Mouse (Mus musculus): ENCODE results near the gene Slc25a4. TPM values are rescaled to one million over a fixed set of nuclear protein-coding genes. Genes with fewer than 3 reads are reported as not detected.

The Slc25a4 gene
- total and polyA plus RNA-seq, 2 experiments from 2014 or later = 1,005 to 1,140 TPM

DNA sequence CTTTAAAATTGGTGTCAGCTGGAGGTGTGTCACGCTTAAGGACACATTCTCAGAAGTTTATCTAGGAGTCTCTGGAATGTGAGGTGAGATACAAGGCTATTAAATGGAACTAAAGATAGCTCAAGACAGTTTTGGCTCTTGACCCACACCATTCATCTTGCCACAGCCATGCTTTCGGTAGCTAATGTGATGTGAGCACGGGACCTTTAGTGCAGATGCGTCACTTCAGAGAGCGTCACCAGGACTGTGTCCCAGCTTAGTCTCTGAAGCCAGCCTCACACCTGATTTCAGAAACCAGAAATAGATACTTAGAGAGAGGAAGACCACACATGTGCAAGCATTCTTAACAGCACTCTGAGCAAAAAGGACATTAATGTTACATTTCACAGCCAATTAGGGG is 15.5 kb upstream of the Slc25a4 start:
- WGBS = 91% methylated on average over 5 of the region's 5 CpGs
- no peaks in the 10 kb centered on the region for H3K36me3 ChIP-seq (ENCODE audit: insufficient read depth, low read length)
- H3K27me3 ChIP-seq (ENCODE audit: insufficient read depth, low read length) = no peaks in the 10 kb centered on the region
- no peak overlapping the region for H3K4me2 ChIP-seq (ENCODE audit: low read depth, low read length, poor library complexity, severe bottlenecking)
- no peak overlapping the region for H3K4me3 ChIP-seq (ENCODE audit: low read depth, low read length)
- H3K27ac ChIP-seq (ENCODE audit: low read depth, low read length) = no peak overlapping the region
- H3K9ac ChIP-seq (replicated peaks; ENCODE audit: low read length, poor library complexity, severe bottlenecking) = no peak overlapping the region
- H3K9me3 ChIP-seq (ENCODE audit: low read length) = no peaks in the 10 kb centered on the region
- H3K4me1 ChIP-seq (ENCODE audit: insufficient read depth, low read length) = no peaks in the 10 kb centered on the region
- TF ChIP-seq CTCF (IDR thresholded peaks at IDR 0.05) = no peak
- no peak for DNase-seq (ENCODE audit: low spot score)
- ATAC-seq (ENCODE audit: low FRiP score) = no peak

DNA sequence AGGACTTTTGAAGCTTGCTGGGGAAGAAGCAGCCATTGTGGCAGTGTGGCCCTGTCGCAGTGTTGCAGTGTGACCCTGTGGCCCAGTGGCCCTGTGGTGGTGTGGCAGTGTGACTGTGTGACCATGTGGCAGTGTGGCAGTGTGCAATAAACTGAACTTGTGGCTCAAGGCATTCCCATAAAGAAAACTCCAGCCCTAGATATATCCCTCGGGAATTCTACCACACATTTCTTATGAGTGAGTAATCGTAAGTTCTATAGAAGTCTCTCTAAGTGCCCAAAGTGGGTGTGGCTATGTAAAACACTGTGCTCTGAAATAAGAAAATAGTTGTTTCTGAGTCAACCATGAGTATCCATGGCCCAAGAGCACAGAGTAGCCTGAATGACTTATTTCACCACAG is 14.4 kb upstream of the Slc25a4 start:
- TF ChIP-seq CTCF (IDR thresholded peaks at IDR 0.05) = no peak
- no peak overlapping the region for H3K27ac ChIP-seq (ENCODE audit: low read depth, low read length)
- WGBS = 76% methylated on average over 3 of the region's 3 CpGs
- H3K4me3 ChIP-seq (ENCODE audit: low read depth, low read length) = no peak overlapping the region
- no peak for DNase-seq (ENCODE audit: low spot score)
- H3K9ac ChIP-seq (replicated peaks; ENCODE audit: low read length, poor library complexity, severe bottlenecking) = no peak overlapping the region
- no peaks in the 10 kb centered on the region for H3K36me3 ChIP-seq (ENCODE audit: insufficient read depth, low read length)
- no peaks in the 10 kb centered on the region for H3K4me1 ChIP-seq (ENCODE audit: insufficient read depth, low read length)
- no peak overlapping the region for H3K4me2 ChIP-seq (ENCODE audit: low read depth, low read length, poor library complexity, severe bottlenecking)
- no peaks in the 10 kb centered on the region for H3K27me3 ChIP-seq (ENCODE audit: insufficient read depth, low read length)
- H3K9me3 ChIP-seq (ENCODE audit: low read length) = no peaks in the 10 kb centered on the region
- ATAC-seq (ENCODE audit: low FRiP score) = no peak

DNA sequence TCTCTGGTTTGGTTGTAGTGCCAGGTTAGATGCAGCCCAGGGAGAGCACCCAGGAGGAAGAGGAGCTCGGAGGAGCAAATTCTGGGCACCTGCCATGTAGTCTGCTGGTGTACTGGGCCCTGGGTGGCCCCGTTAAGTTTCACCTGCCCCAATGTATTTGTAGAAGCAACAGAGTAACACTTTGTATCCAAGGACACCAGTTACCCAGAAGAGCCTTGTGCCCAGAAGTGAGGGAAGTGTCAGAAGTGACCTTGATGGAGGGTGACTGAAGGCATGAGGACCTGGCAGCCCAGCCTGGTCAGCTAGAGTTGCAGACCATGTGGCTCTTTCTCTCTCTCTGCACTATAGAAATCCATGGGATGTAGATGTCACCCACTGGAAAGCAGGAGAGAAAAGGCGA is 9.5 kb upstream of the Slc25a4 start:
- ATAC-seq (ENCODE audit: low FRiP score) = no peak
- no peaks in the 10 kb centered on the region for H3K4me1 ChIP-seq (ENCODE audit: insufficient read depth, low read length)
- H3K9me3 ChIP-seq (ENCODE audit: low read length) = no peaks in the 10 kb centered on the region
- 84% methylated on average over 3 of the region's 3 CpGs for WGBS
- H3K27ac ChIP-seq (ENCODE audit: low read depth, low read length) = no peak overlapping the region
- no peaks in the 10 kb centered on the region for H3K27me3 ChIP-seq (ENCODE audit: insufficient read depth, low read length)
- TF ChIP-seq CTCF (IDR thresholded peaks at IDR 0.05) = no peak
- no peaks in the 10 kb centered on the region for H3K36me3 ChIP-seq (ENCODE audit: insufficient read depth, low read length)
- no peak overlapping the region for H3K4me3 ChIP-seq (ENCODE audit: low read depth, low read length)
- no peak for DNase-seq (ENCODE audit: low spot score)
- no peak overlapping the region for H3K9ac ChIP-seq (replicated peaks; ENCODE audit: low read length, poor library complexity, severe bottlenecking)
- no peak overlapping the region for H3K4me2 ChIP-seq (ENCODE audit: low read depth, low read length, poor library complexity, severe bottlenecking)

DNA sequence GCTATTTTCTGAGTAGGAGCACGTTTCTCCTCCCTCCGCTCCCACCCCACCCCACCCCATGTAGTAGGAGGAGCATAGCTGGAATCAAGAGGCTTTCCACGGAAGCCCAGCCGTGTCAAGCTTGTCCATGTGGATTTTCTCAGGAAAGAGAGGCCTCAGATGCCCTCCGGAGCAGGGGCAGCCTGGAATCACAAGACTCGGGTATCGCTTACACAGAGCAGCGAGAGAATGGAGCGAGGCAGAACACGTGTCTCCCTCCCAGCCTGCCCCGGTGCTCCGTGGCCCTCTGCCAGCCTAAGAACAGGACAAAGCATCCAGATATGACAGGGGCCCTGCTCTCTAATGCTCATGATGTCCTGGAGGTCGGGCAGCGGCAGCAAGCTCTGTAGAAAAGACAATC is 5.8 kb upstream of the Slc25a4 start:
- peak; percentile 89 for ATAC-seq (ENCODE audit: low FRiP score)
- H3K27ac ChIP-seq (ENCODE audit: low read depth, low read length) = peak overlapping the region; percentile 77
- peak overlapping the region; percentile 50 for H3K4me2 ChIP-seq (ENCODE audit: low read depth, low read length, poor library complexity, severe bottlenecking)
- peak; percentile 81 for DNase-seq (ENCODE audit: low spot score)
- H3K4me3 ChIP-seq (ENCODE audit: low read depth, low read length) = peak overlapping the region; percentile 30
- H3K27me3 ChIP-seq (ENCODE audit: insufficient read depth, low read length) = no peaks in the 10 kb centered on the region
- 0% methylated on average over 14 of the region's 14 CpGs for WGBS
- no peaks in the 10 kb centered on the region for H3K36me3 ChIP-seq (ENCODE audit: insufficient read depth, low read length)
- no peak for TF ChIP-seq CTCF (IDR thresholded peaks at IDR 0.05)
- H3K9ac ChIP-seq (replicated peaks; ENCODE audit: low read length, poor library complexity, severe bottlenecking) = peak overlapping the region; percentile 54; the same call in 1 of the 2 replicates
- H3K4me1 ChIP-seq (ENCODE audit: insufficient read depth, low read length) = no peaks in the 10 kb centered on the region
- no peaks in the 10 kb centered on the region for H3K9me3 ChIP-seq (ENCODE audit: low read length)

DNA sequence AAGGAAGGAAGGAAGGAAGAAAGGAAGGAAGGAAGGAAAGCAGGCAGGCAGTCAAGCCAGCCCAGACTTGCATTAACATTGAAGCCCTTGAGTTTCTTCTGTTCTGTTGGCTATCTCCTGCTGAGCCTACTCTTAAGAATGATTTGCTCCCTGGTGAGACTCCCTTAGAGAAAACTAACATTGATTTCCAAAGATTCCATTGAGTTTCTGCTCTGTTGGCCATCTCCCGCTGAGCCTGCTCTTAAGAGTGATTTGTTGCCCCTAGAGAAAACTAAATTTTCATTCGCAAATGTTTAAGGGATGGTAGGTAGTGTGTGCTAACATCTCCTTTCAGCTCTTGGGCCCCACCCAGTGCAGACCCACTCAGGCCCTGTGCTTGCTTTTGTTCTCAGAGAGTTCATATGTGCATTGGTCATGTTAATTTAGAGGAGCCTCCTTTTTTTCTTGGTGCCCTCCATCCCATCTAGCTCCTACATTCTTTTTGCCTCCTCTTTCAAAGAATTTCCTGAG is 2.9 kb upstream of the Slc25a4 start:
- no peak for TF ChIP-seq CTCF (IDR thresholded peaks at IDR 0.05)
- ATAC-seq (ENCODE audit: low FRiP score) (no peak), DNase-seq (ENCODE audit: low spot score) (no peak)
- Histone ChIP-seq H3K36me3 (ENCODE audit: insufficient read depth, low read length) (peaks cover 3% of the 10 kb centered on the region), H3K27ac (ENCODE audit: low read depth, low read length) (no peak overlapping the region), H3K27me3 (ENCODE audit: insufficient read depth, low read length) (no peaks in the 10 kb centered on the region), H3K4me2 (ENCODE audit: low read depth, low read length, poor library complexity, severe bottlenecking) (no peak overlapping the region), H3K4me1 (ENCODE audit: insufficient read depth, low read length) (peaks cover 9% of the 10 kb centered on the region), H3K9ac (replicated peaks; ENCODE audit: low read length, poor library complexity, severe bottlenecking) (no peak overlapping the region), H3K9me3 (ENCODE audit: low read length) (no peaks in the 10 kb centered on the region), H3K4me3 (ENCODE audit: low read depth, low read length) (no peak overlapping the region)
- 23% methylated on average over 2 of the region's 2 CpGs for WGBS

DNA sequence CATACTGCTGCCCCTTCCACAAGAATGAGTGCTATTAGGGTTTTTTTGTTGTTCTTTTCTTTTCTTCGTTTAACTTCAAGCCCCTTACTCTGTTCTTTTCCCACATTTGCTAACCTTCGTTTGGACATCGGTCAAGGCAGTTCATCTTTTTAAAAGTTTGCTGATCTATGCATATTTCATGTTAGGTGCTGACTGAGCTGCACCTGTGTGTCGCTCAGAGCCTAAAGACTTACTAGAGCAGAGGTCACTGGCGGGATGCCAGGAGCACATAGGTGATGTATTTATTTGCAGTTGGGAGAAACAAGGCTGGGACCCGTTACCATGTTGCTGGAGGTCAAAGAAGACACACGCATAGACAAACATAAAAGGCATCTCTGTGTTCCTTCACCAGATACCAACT is 1.1 kb upstream of the Slc25a4 start:
- TF ChIP-seq CTCF (IDR thresholded peaks at IDR 0.05) = no peak
- H3K4me3 ChIP-seq (ENCODE audit: low read depth, low read length) = no peak overlapping the region
- H3K27ac ChIP-seq (ENCODE audit: low read depth, low read length) = peak overlapping the region; percentile 99; the same call in 1 of the 2 replicates
- no peak for ATAC-seq (ENCODE audit: low FRiP score)
- peaks cover 17% of the 10 kb centered on the region for H3K4me1 ChIP-seq (ENCODE audit: insufficient read depth, low read length)
- H3K9me3 ChIP-seq (ENCODE audit: low read length) = no peaks in the 10 kb centered on the region
- H3K36me3 ChIP-seq (ENCODE audit: insufficient read depth, low read length) = peaks cover 9% of the 10 kb centered on the region
- H3K9ac ChIP-seq (replicated peaks; ENCODE audit: low read length, poor library complexity, severe bottlenecking) = no peak overlapping the region
- no peaks in the 10 kb centered on the region for H3K27me3 ChIP-seq (ENCODE audit: insufficient read depth, low read length)
- DNase-seq (ENCODE audit: low spot score) = no peak
- H3K4me2 ChIP-seq (ENCODE audit: low read depth, low read length, poor library complexity, severe bottlenecking) = no peak overlapping the region
- 41% methylated on average over 7 of the region's 7 CpGs for WGBS

Measured in midbrain, postnatal 0 days (tissue).